Mouse (Mus musculus): ENCODE data around the gene Dlg5. TPM values are rescaled to one million over a fixed set of nuclear protein-coding genes. Genes with fewer than 3 reads are reported as not detected.

Gene Dlg5
- polyA plus RNA-seq, 2 experiments from 2014 or later = 0.29 to 0.52 TPM

- ATAC-seq = no peak
Observed at GRCm38 (mm10) chr14:24098828-24099227, 146.9 kb downstream of the Dlg5 start.

GRCm38 (mm10) chr14:24094656-24095055, 151.1 kb downstream of the Dlg5 start:
- ATAC-seq = no peak

- no peak for ATAC-seq
Observed at GRCm38 (mm10) chr14:24093221-24093620, 152.5 kb downstream of the Dlg5 start.

- no peak for ATAC-seq
Observed at GRCm38 (mm10) chr14:24092391-24092790, 153.3 kb downstream of the Dlg5 start.

GRCm38 (mm10) chr14:24090790-24091189, 154.9 kb downstream of the Dlg5 start:
- ATAC-seq = no peak

DNA sequence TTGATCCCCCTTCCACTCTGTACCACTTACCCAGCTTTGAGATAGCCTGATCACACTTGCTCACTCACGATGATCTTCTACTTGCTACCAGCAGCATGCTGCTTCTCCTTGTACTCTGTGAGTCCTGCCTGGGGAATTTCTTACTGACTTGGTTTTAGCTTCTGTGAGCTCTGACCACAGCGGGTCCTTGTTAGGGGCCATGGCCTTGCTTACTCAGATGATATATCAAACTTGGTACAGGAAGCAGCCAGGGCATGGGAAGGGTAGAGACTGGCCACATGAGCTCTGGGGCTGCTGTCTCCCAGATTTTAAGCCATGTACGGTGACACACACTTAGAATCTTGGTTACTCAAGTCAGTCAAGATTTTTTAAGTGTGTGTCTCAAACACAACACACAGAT, 156.5 kb downstream of the Dlg5 start:
- no peak for ATAC-seq

DNA sequence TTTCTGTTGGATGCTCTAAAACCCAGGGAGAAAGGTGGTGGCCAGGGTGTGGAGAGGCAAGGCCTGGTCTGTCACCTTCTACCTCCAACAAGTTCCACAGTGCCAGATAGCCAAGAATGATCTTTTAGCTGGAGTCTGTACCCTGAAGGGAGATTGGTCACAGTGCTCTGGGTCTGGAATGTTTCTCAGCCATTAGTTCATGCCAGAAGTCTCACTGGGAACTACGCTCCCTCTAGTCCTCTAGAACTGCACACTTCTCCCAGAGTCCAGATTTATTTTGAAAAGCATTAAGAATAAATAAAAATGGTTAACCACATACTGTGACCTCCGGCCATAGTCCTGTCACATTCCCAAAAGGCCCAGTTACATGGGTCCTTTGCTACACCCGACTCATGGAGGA, 158.3 kb downstream of the Dlg5 start:
- ATAC-seq = no peak

DNA sequence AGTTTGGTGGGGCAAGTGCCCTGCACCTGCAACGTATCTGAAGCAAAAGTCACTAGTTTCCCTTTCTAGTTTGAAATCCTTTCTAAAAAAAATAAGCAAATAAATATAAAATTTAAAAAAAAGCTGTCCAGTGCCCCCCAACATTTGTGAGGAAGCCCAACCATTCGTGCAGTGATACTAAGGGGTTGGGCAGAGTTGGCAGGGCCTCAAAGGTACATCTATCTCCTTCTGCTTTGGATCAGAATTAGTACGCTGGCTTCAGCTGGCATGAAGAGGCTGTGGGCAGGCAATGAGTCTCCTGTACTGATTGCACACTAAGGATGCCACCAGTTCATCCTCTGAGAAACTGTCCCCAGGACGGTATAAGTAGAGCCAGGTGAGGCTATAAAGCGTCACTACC, 159.2 kb downstream of the Dlg5 start:
- ATAC-seq = no peak

Other genes with a start within 250 kb of the Dlg5 start
- gene Kcnma1, start 231.4 kb downstream of the Dlg5 start, polyA plus RNA-seq (2017; shearing (Covaris generic)) = not detected
- not detected for gene E330034G19Rik, start 47.3 kb upstream of the Dlg5 start, polyA plus RNA-seq (2017; shearing (Covaris generic))
- 10 to 100 TPM; 13.7 to 15.9 TPM for gene Polr3a, start 241.1 kb upstream of the Dlg5 start, polyA plus RNA-seq (2017; shearing (Covaris generic))
- 1,000 to 10,000 TPM; 2,170 to 2,602 TPM for gene Rps24, start 241.2 kb upstream of the Dlg5 start, polyA plus RNA-seq (2017; shearing (Covaris generic))

Measured in activated CD4-positive, CD25-positive, alpha-beta regulatory T cell, adult 4 months (primary cell).